ENCODE assay signal across 17 mouse cellular contexts in the genomic region with DNA sequence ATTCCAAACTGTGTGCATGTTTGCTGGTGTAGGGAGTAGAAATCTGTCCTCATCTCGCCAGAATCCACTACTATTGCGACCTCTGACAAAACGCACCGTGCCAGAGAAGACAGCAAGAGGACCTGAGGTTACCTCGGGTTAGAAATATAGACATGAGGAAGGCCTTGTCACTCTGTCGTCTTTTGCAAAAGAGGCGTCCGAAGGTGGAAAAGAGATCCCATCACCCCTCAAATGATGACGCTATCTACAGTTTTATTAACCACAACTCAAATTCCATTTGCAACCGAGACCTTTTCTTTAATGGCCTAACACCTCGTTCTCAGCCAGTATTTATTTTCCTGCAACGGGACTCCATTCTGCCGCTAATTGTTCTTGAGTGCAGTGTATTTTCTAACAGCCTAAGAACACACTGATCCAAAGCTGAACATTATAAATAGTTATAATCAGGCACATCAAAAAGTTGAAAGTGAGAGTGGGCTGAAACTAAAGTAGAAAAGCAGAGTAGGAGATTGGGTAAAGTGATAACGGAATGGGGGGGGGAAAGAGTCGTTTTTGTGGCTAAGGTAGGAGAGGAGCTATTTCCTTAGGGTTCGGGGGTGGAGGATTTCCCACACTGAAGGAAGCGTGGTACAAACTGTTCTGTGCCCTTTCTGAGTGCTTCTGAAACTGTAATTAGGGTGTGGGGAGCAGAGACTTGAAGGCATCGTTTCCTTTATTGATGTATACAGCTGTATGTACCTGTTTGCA.
DNase-seq lines count a peak whose midpoint lies in the region; ATAC-seq lines count a peak whose summit lies in the region.
"Had no signal": no experiment of that assay in that cellular context is flagged by ENCODE, and none has a peak within 500 bp of the region (broad histone marks: within the 10 kb centered on the region; RNA-seq: fewer than 3 reads in every experiment).

No protein-coding gene starts in this region.

- ATAC-seq in activated CD4-positive, CD25-positive, alpha-beta regulatory T cell, adult 4 months = peak; percentile 75
- ATAC-seq in inflammation-experienced regulatory T-cells, adult 6 months = peak; percentile 66
- ATAC-seq: forebrain, embryonic 15.5 days; intestine, postnatal 0 days had no signal

- DNase-seq in thymus, postnatal 4 days = peak; percentile 16
- DNase-seq in thymus, postnatal 25 days = no peak
- no peak for DNase-seq in Muller cell, postnatal 12 days (ENCODE audit: inconsistent ontology term)
- DNase-seq in urinary bladder, postnatal 25 days (ENCODE audit: low spot score) = no peak
- DNase-seq in cerebellum, postnatal 10 days = no peak
- DNase-seq: adrenal gland, adult 8-10 months; adrenal gland, postnatal 36 days; cerebellum, adult 11 months; cerebellum, adult 9-11 months; embryo, embryonic 11 days; gastrocnemius, postnatal 14 days; heart, adult 2 months; heart, postnatal 14 days had no signal
